Mouse (Mus musculus) cerebellum, adult 9-10 months (tissue): Measurements from ENCODE around the gene Ccdc69.

ENCODE experiments used
- DNase-seq: peaks from one replicate; pipeline ENCODE4 v3.0.0; 2022

Ccdc69 gene

GRCm38 (mm10) chr11:55033040-55033660, 44.8 kb downstream of the Ccdc69 start, which contains the start of gene Anxa6:
Anxa6 (minus strand) TSS chr11:55033445.
- peak; percentile 78 for DNase-seq

- DNase-seq = no peak
Observed at GRCm38 (mm10) chr11:55032286-55032685, 45.6 kb downstream of the Ccdc69 start.

- DNase-seq = no peak
Observed at GRCm38 (mm10) chr11:55031991-55032280, 46.0 kb downstream of the Ccdc69 start.

- DNase-seq = no peak
Observed at GRCm38 (mm10) chr11:55031211-55031990, 46.5 kb downstream of the Ccdc69 start.

- DNase-seq = no peak
Observed at GRCm38 (mm10) chr11:55028509-55028908, 49.4 kb downstream of the Ccdc69 start.

- DNase-seq = no peak
Observed at GRCm38 (mm10) chr11:55027204-55027855, 50.6 kb downstream of the Ccdc69 start.

GRCm38 (mm10) chr11:55025896-55026295, 52.0 kb downstream of the Ccdc69 start:
- DNase-seq = peak; percentile 60

GRCm38 (mm10) chr11:55023583-55023982, 54.3 kb downstream of the Ccdc69 start:
- no peak for DNase-seq

GRCm38 (mm10) chr11:55023049-55023564, 54.8 kb downstream of the Ccdc69 start:
- no peak for DNase-seq

GRCm38 (mm10) chr11:55022508-55022907, 55.4 kb downstream of the Ccdc69 start:
- DNase-seq = no peak

- DNase-seq = no peak
Observed at GRCm38 (mm10) chr11:55021859-55022258, 56.1 kb downstream of the Ccdc69 start.

GRCm38 (mm10) chr11:55021458-55021857, 56.5 kb downstream of the Ccdc69 start:
- DNase-seq = no peak

- DNase-seq = no peak
Observed at GRCm38 (mm10) chr11:55019711-55020110, 58.2 kb downstream of the Ccdc69 start.

- DNase-seq = no peak
Observed at GRCm38 (mm10) chr11:55018034-55018433, 59.9 kb downstream of the Ccdc69 start.

- no peak for DNase-seq
Observed at GRCm38 (mm10) chr11:55017201-55017600, 60.7 kb downstream of the Ccdc69 start.

- DNase-seq = no peak
Observed at GRCm38 (mm10) chr11:55016758-55017157, 61.2 kb downstream of the Ccdc69 start.

GRCm38 (mm10) chr11:55015831-55016241, 62.1 kb downstream of the Ccdc69 start:
- DNase-seq = peak; percentile 77

- peak; percentile 42 for DNase-seq
Observed at GRCm38 (mm10) chr11:55015264-55015663, 62.7 kb downstream of the Ccdc69 start.

- no peak for DNase-seq
Observed at GRCm38 (mm10) chr11:55013802-55014201, 64.1 kb downstream of the Ccdc69 start.

GRCm38 (mm10) chr11:55012551-55013521, 65.1 kb downstream of the Ccdc69 start:
- no peak for DNase-seq

GRCm38 (mm10) chr11:55011440-55011839, 66.5 kb downstream of the Ccdc69 start:
- DNase-seq = no peak

GRCm38 (mm10) chr11:55008230-55008629, 69.7 kb downstream of the Ccdc69 start:
- DNase-seq = no peak

GRCm38 (mm10) chr11:55005684-55006083, 72.2 kb downstream of the Ccdc69 start:
- no peak for DNase-seq
